Mouse (Mus musculus) lung, postnatal 0 days (tissue): ENCODE results near the gene Rxfp4. TPM values are rescaled to one million over a fixed set of nuclear protein-coding genes. Genes with fewer than 3 reads are reported as not detected.

Experiments used
- ATAC-seq: fragments of 200-750 bp; cut with Nextera tagmentation; 2 replicates; pipeline ENCODE4 v1.8.0; 2017; ENCODE audit warnings: moderate library complexity
- DNase-seq: peaks from one replicate; pipeline ENCODE4 v3.0.0-alpha.2; 2016; ENCODE audit warnings: low spot score
- H3K27ac ChIP-seq: fragments of 300-500 bp; sonication (generic); 2 replicates; pipeline ENCODE4 v1.5.1; 2014; ENCODE audit warnings: antibody characterized with exemption, mild to moderate bottlenecking, low read length, mixed read lengths
- H3K27me3 ChIP-seq: fragments of 300-500 bp; sonication (generic); replicated peaks from 2 replicates; pipeline ENCODE4 v1.6.1; 2014; ENCODE audit warnings: low read length, mixed read lengths; ENCODE audit not compliant: insufficient read depth
- H3K36me3 ChIP-seq: fragments of 300-500 bp; sonication (generic); 2 replicates; pipeline ENCODE4 v1.6.1; 2014; ENCODE audit warnings: low read length, mixed read lengths; ENCODE audit not compliant: insufficient read depth
- H3K4me1 ChIP-seq: fragments of 300-500 bp; sonication (generic); 2 replicates; pipeline ENCODE4 v1.6.1; 2014; ENCODE audit warnings: antibody characterized with exemption, low read depth, low read length, mixed read lengths; ENCODE audit not compliant: insufficient read depth
- H3K4me2 ChIP-seq: fragments of 300-500 bp; sonication (generic); replicated peaks from 2 replicates; pipeline ENCODE4 v1.6.1; 2014; ENCODE audit warnings: low read depth, mild to moderate bottlenecking, low read length, moderate library complexity, mixed read lengths
- H3K4me3 ChIP-seq: fragments of 300-500 bp; sonication (generic); 2 replicates; pipeline ENCODE4 v1.5.1; 2014; ENCODE audit warnings: low read depth, low read length
- H3K9ac ChIP-seq: fragments of 300-500 bp; sonication (generic); replicated peaks from 2 replicates; pipeline ENCODE4 v1.6.1; 2014; ENCODE audit warnings: low read depth, mild to moderate bottlenecking
- H3K9me3 ChIP-seq: fragments of 300-500 bp; sonication (generic); 2 replicates; pipeline ENCODE4 v1.6.1; 2016; ENCODE audit warnings: low read length, mixed read lengths
- CTCF ChIP-seq: IDR thresholded peaks from 2 replicates; pipeline ENCODE4 v1.5.1; 2016; ENCODE audit warnings: antibody characterized with exemption, mild to moderate bottlenecking
- EP300 ChIP-seq: IDR thresholded peaks from 2 replicates; pipeline ENCODE4 v1.6.1; 2016; ENCODE audit warnings: antibody characterized with exemption, mild to moderate bottlenecking, control low read depth
- WGBS: fragments of 180-500 bp; shearing (Covaris S2); extraction: QIAGEN DNeasy Blood & Tissue Kit; methylation state at CpG from one replicate; pipeline ENCODE4 v1.1.7; 2014; 5-methylcytosine and 5-hydroxymethylcytosine counted together
- polyA plus RNA-seq: library from polyadenylated mRNA; unstranded; fragments of >200 nt; fragmentation: Nextera tagmentation; extraction: Ambion mirVana; gene quantifications from 2 replicates; pipeline ENCODE4 v1.2.1, GENCODE M21; 2015

Gene Rxfp4
- polyA plus RNA-seq, 1 experiment from 2014 or later = 0.92 TPM

GRCm38 (mm10) chr3:88649186-88649585 is 3.8 kb downstream of the Rxfp4 start:
- peaks cover 33% of the 10 kb centered on the region; the same call in 1 of the 2 replicates for H3K36me3 ChIP-seq
- H3K27ac ChIP-seq = no peak overlapping the region
- H3K4me3 ChIP-seq = no peak overlapping the region
- 57% methylated on average over 10 of the region's 10 CpGs for WGBS
- DNase-seq (no peak), ATAC-seq (no peak)
- H3K9me3 ChIP-seq = no peaks in the 10 kb centered on the region
- TF ChIP-seq EP300 (no peak), CTCF (no peak)
- H3K4me2 ChIP-seq = no peak overlapping the region
- H3K4me1 ChIP-seq = peaks cover 5% of the 10 kb centered on the region; the same call in 1 of the 2 replicates
- no peak overlapping the region for H3K9ac ChIP-seq
- no peaks in the 10 kb centered on the region for H3K27me3 ChIP-seq

- H3K36me3 ChIP-seq = peaks cover 39% of the 10 kb centered on the region; the same call in 1 of the 2 replicates
- no peak overlapping the region for H3K4me3 ChIP-seq
- H3K27ac ChIP-seq = no peak overlapping the region
- no peak overlapping the region for H3K9ac ChIP-seq
- no peak for ATAC-seq
- H3K4me2 ChIP-seq = no peak overlapping the region
- no peak for DNase-seq
- H3K27me3 ChIP-seq = no peaks in the 10 kb centered on the region
- no peaks in the 10 kb centered on the region for H3K9me3 ChIP-seq
- no peak for TF ChIP-seq EP300
- TF ChIP-seq CTCF = no peak
- WGBS = 80% methylated on average over 12 of the region's 12 CpGs
- H3K4me1 ChIP-seq = no peaks in the 10 kb centered on the region; the same call in 1 of the 2 replicates
Measured at GRCm38 (mm10) chr3:88648452-88649168, 4.3 kb downstream of the Rxfp4 start.

GRCm38 (mm10) chr3:88647779-88648413 is 5.0 kb downstream of the Rxfp4 start:
- H3K4me1 ChIP-seq = no peaks in the 10 kb centered on the region; the same call in 1 of the 2 replicates
- no peak overlapping the region for H3K4me2 ChIP-seq
- no peak overlapping the region for H3K9ac ChIP-seq
- DNase-seq (no peak), ATAC-seq (no peak)
- H3K27ac ChIP-seq = no peak overlapping the region
- no peak overlapping the region for H3K4me3 ChIP-seq
- peaks cover 46% of the 10 kb centered on the region for H3K36me3 ChIP-seq
- H3K9me3 ChIP-seq = no peaks in the 10 kb centered on the region
- 85% methylated on average over 14 of the region's 14 CpGs for WGBS
- no peak for TF ChIP-seq EP300
- TF ChIP-seq CTCF = no peak
- no peaks in the 10 kb centered on the region for H3K27me3 ChIP-seq

GRCm38 (mm10) chr3:88647076-88647475 is 5.9 kb downstream of the Rxfp4 start:
- peaks cover 54% of the 10 kb centered on the region for H3K36me3 ChIP-seq
- no peak for ATAC-seq
- H3K9ac ChIP-seq = no peak overlapping the region
- no peaks in the 10 kb centered on the region for H3K9me3 ChIP-seq
- H3K27me3 ChIP-seq = no peaks in the 10 kb centered on the region
- H3K4me3 ChIP-seq = no peak overlapping the region
- 84% methylated on average over 3 of the region's 3 CpGs for WGBS
- DNase-seq = no peak
- H3K4me1 ChIP-seq = no peaks in the 10 kb centered on the region; the same call in 1 of the 2 replicates
- no peak overlapping the region for H3K4me2 ChIP-seq
- no peak for TF ChIP-seq EP300
- no peak for TF ChIP-seq CTCF
- no peak overlapping the region for H3K27ac ChIP-seq

GRCm38 (mm10) chr3:88646426-88646995 is 6.4 kb downstream of the Rxfp4 start:
- H3K27ac ChIP-seq = no peak overlapping the region
- H3K36me3 ChIP-seq = peaks cover 59% of the 10 kb centered on the region
- H3K4me2 ChIP-seq = no peak overlapping the region
- no peak overlapping the region for H3K4me3 ChIP-seq
- H3K9ac ChIP-seq = no peak overlapping the region
- no peak for TF ChIP-seq EP300
- no peaks in the 10 kb centered on the region for H3K4me1 ChIP-seq
- 64% methylated on average over 6 of the region's 6 CpGs for WGBS
- DNase-seq (no peak), ATAC-seq (no peak)
- no peaks in the 10 kb centered on the region for H3K9me3 ChIP-seq
- no peaks in the 10 kb centered on the region for H3K27me3 ChIP-seq

DNA sequence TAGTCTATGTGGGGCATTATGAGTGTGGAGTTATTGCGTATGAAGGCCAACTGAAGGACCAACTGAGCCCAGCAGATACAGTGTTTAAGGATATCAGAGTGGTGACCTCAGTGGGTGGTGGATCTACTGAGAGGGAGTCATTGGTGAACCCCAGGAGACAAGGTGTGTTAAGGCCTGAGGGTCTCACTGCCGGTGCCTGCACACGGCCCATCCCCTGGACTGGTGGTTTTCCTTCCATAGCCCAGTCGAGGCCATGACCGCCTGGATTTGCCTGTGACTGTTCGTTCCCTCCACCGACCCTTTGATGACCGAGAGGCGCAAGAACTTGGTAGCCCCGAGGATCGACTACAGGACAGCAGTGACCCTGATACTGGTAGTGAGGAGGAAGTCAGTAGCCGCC is 7.0 kb downstream of the Rxfp4 start:
- H3K4me1 ChIP-seq = no peaks in the 10 kb centered on the region
- no peak for ATAC-seq
- WGBS = 88% methylated on average over 12 of the region's 12 CpGs

More for the DNA sequence above, 7.0 kb downstream of the Rxfp4 start:
- Histone ChIP-seq H3K27me3 (no peaks in the 10 kb centered on the region), H3K9me3 (no peaks in the 10 kb centered on the region), H3K4me2 (no peak overlapping the region), H3K27ac (no peak overlapping the region), H3K9ac (no peak overlapping the region), H3K4me3 (no peak overlapping the region), H3K36me3 (peaks cover 63% of the 10 kb centered on the region)
- DNase-seq = no peak
- TF ChIP-seq CTCF (no peak), EP300 (no peak)
